Mouse (Mus musculus) stomach, embryonic 14.5 days (tissue): ENCODE data around the gene Dnm3. TPM values are rescaled to one million over a fixed set of nuclear protein-coding genes. Genes with fewer than 3 reads are reported as not detected.

Source experiments
- ATAC-seq: fragments of 200-750 bp; cut with Nextera tagmentation; 2 replicates; pipeline ENCODE4 v1.8.0; 2017; ENCODE audit warnings: low read depth, moderate TSS enrichment; ENCODE audit not compliant: insufficient number of reproducible peaks, insufficient read depth, low FRiP score
- H3K27ac ChIP-seq: fragments of 300-500 bp; sonication (generic); 2 replicates; pipeline ENCODE4 v1.5.1; 2014; ENCODE audit warnings: mild to moderate bottlenecking, low read length, moderate library complexity, mixed read lengths
- H3K27me3 ChIP-seq: fragments of 300-500 bp; sonication (generic); 2 replicates; pipeline ENCODE4 v1.6.1; 2014; ENCODE audit warnings: low read length, control low read depth, mixed read lengths; ENCODE audit not compliant: control insufficient read depth, insufficient read depth
- H3K36me3 ChIP-seq: fragments of 300-500 bp; sonication (generic); 2 replicates; pipeline ENCODE4 v1.6.1; 2014; ENCODE audit warnings: mild to moderate bottlenecking, control low read depth, low read length, moderate library complexity, mixed read lengths; ENCODE audit not compliant: control insufficient read depth, insufficient read depth
- H3K4me1 ChIP-seq: fragments of 300-500 bp; sonication (generic); 2 replicates; pipeline ENCODE4 v1.6.1; 2014; ENCODE audit warnings: low read length, control low read depth, mixed read lengths; ENCODE audit not compliant: control insufficient read depth, insufficient read depth
- H3K4me2 ChIP-seq: fragments of 300-500 bp; sonication (generic); replicated peaks from 2 replicates; pipeline ENCODE4 v1.6.1; 2014; ENCODE audit warnings: low read depth, low read length, control low read depth
- H3K4me3 ChIP-seq: fragments of 300-500 bp; sonication (generic); 2 replicates; pipeline ENCODE4 v1.5.1; 2014; ENCODE audit warnings: low read depth, low read length, control low read depth
- H3K9ac ChIP-seq: fragments of 300-500 bp; sonication (generic); replicated peaks from 2 replicates; pipeline ENCODE4 v1.6.1; 2014; ENCODE audit warnings: low read depth, mild to moderate bottlenecking, control low read depth, low read length, moderate library complexity, mixed read lengths
- H3K9me3 ChIP-seq: fragments of 300-500 bp; sonication (generic); 2 replicates; pipeline ENCODE4 v1.6.1; 2016; ENCODE audit warnings: low read depth, low read length, control low read depth; ENCODE audit not compliant: control insufficient read depth
- WGBS: fragments of 180-500 bp; shearing (Covaris S2); extraction: QIAGEN DNeasy Blood & Tissue Kit; methylation state at CpG from one replicate; pipeline ENCODE4 v1.1.7; 2014; 5-methylcytosine and 5-hydroxymethylcytosine counted together
- polyA plus RNA-seq: library from polyadenylated mRNA; unstranded; fragments of >200 nt; fragmentation: Nextera tagmentation; extraction: Ambion mirVana; gene quantifications from 2 replicates; pipeline ENCODE4 v1.2.1, GENCODE M21; 2014

Dnm3 gene
- polyA plus RNA-seq, 1 experiment from 2014 or later = 8.6 TPM

DNA sequence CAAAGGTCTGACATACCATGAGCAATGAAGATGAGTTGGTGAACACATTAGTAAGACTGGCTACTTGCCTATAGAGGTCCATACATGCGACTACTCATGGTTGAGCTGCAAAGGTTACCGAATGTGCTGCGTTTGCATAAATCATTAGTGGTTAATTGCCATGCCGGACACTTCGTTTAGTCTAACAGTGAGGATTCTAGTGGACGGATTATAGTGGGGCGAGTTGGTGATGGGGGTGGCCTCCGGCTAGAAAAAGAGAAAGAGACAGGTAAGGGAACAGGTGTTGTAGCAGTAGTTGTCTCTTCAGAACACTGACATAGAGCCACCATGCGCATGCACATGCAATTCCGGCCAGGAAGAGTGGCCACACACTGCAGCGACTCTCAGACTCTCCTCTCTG is 486.0 kb downstream of the Dnm3 start:
- H3K36me3 ChIP-seq = no peaks in the 10 kb centered on the region
- WGBS = 87% methylated on average over 11 of the region's 11 CpGs
- H3K27me3 ChIP-seq = no peaks in the 10 kb centered on the region
- no peak overlapping the region for H3K27ac ChIP-seq
- H3K9me3 ChIP-seq = no peaks in the 10 kb centered on the region
- ATAC-seq = no peak
- 0 out of 2 replicates have a peak, but pooled peaks cover 3% of the 10 kb centered on the region for H3K4me1 ChIP-seq
- H3K4me3 ChIP-seq = no peak overlapping the region
- no peak overlapping the region for H3K4me2 ChIP-seq
- H3K9ac ChIP-seq = no peak overlapping the region

DNA sequence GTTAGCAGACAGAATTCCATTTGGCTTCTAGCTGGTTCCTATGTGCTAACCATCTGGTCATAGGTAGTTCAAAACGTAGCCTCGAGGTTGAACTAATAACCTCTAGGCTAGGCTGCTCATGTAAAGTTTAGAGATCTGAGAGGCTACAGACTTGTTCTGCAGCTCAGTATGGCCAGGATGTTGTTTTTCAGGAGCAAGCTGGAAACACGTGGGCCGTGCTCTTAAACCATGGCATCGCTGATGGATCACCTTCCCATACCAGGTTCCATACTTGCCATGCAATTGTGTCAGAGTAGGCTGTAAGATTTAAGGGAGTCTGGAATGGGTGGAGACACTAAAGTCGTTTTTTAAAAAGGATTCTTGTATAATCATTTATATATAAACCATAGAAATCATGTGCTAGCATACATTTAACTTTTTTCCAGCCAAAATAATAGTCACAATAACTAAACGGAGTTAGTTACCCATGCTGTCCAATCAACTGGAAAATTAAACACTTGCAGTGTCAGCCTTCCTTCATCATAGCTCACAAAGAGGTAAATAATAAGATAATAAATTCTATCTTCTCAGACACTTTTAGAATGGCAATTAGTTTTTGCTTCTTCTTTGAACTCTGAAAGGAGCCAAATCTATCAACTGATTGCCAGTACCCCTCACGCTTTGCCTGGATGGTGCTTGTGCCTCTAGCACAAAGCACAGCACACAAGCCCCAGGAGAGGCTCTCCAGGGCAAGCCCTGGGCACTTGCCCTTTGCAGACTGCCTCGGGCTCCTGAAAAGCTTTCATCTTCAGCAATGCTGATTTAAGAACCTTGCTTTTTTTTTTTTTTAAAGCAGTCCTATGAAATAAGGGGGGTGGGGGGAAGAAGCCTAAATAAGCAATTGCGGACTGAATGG is 486.9 kb downstream of the Dnm3 start:
- no peak overlapping the region for H3K9ac ChIP-seq
- H3K4me3 ChIP-seq = no peak overlapping the region
- ATAC-seq = no peak
- H3K9me3 ChIP-seq = no peaks in the 10 kb centered on the region
- 49% methylated on average over 10 of the region's 10 CpGs for WGBS
- H3K4me1 ChIP-seq = 0 out of 2 replicates have a peak, but pooled peaks cover 3% of the 10 kb centered on the region
- no peak overlapping the region for H3K4me2 ChIP-seq
- no peaks in the 10 kb centered on the region for H3K27me3 ChIP-seq
- no peaks in the 10 kb centered on the region for H3K36me3 ChIP-seq
- H3K27ac ChIP-seq = no peak overlapping the region

DNA sequence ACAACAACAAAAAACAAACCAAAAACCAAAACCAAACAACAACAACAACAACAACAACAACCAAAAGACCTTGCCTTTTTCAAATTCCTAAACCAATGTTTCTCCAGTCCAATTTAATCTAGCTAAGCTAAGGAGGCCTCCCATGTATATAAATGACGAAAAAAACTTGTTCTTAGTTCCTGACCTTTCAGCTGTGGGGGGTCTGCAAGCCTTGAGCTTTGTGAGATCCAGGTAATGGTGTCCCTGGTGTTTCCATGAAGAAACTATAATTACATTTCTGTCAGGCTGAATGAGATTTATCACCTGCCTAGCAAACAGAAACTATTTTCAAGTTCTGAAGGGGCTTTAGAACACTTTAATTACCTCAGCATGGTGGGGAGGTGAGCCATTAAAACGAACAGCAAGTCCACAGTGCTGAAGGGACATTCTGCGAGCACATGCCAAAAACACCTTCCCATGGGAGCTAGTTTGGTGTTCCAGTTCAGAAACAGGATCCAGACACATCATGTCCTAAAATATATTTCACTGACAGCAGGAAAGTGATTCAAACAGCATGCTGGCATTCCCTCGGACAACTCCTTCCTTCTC is 493.8 kb downstream of the Dnm3 start:
- WGBS = 29% methylated on average over 4 of the region's 4 CpGs
- no peak for ATAC-seq
- H3K9me3 ChIP-seq = no peaks in the 10 kb centered on the region
- H3K27me3 ChIP-seq = no peaks in the 10 kb centered on the region
- no peaks in the 10 kb centered on the region for H3K36me3 ChIP-seq
- H3K4me3 ChIP-seq = no peak overlapping the region
- H3K9ac ChIP-seq = no peak overlapping the region
- H3K27ac ChIP-seq = no peak overlapping the region
- no peak overlapping the region for H3K4me2 ChIP-seq
- no peaks in the 10 kb centered on the region for H3K4me1 ChIP-seq

DNA sequence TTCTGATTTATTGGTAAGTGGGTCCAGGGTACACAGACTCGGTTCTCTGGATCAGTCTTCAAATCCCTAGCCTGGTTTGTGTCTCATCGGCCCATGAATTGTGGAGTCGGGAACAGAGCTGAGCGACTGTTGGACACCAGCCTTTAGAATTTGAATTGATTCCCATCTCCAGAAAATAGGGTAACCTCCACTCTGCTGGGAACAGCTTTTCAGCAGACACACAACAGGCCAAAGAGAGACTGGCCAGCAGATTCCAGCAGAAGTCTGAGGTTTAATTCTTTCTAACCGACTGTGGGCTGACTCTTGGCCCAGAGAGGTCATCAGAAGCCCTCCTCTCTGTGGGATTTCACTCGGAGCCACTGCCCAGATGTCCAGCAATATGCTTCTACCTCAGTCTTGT is 494.4 kb downstream of the Dnm3 start:
- H3K27ac ChIP-seq = no peak overlapping the region
- H3K9me3 ChIP-seq = no peaks in the 10 kb centered on the region
- H3K4me2 ChIP-seq = no peak overlapping the region
- no peak overlapping the region for H3K4me3 ChIP-seq
- WGBS = 74% methylated on average over 6 of the region's 6 CpGs
- H3K4me1 ChIP-seq = no peaks in the 10 kb centered on the region
- no peak overlapping the region for H3K9ac ChIP-seq
- ATAC-seq = no peak
- H3K27me3 ChIP-seq = no peaks in the 10 kb centered on the region
- H3K36me3 ChIP-seq = no peaks in the 10 kb centered on the region

DNA sequence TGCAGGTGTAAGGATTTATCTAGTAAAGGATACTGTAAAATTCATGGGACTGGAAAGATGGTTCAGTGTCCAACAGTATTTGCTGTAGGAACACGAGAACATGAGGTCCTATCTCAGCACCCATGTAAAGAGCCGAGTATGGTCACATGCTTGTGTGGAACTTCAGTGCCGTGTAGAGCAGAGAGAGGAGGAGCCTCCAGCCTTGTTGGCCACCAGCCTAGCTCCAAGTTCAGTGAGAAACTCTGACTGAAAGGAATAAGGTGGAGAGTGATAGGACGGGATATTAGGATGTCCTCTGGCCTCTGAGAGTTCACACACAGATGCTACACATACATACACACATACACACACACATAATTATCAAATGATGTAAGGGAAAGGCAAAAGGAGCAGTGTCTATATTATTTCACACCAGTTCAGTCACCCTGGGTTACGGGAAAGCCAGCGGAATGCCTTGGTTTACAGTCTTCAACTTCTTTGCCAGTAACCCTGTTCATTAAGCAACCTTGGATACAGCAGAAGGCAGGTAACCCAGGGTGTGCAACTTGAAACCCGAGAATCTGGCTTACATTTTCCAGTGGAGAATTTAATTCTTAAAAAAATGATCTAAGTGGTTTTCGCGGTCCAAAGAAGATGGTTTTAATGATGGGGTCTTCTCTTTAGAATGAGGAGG is 497.1 kb downstream of the Dnm3 start:
- H3K27me3 ChIP-seq = no peaks in the 10 kb centered on the region
- H3K36me3 ChIP-seq = no peaks in the 10 kb centered on the region
- H3K4me1 ChIP-seq = peaks cover 8% of the 10 kb centered on the region; the same call in 1 of the 2 replicates
- H3K9ac ChIP-seq = no peak overlapping the region
- no peak for ATAC-seq
- no peaks in the 10 kb centered on the region for H3K9me3 ChIP-seq
- H3K4me2 ChIP-seq = no peak overlapping the region
- H3K4me3 ChIP-seq = no peak overlapping the region
- no peak overlapping the region for H3K27ac ChIP-seq
- WGBS = 76% methylated on average over 9 of the region's 9 CpGs

DNA sequence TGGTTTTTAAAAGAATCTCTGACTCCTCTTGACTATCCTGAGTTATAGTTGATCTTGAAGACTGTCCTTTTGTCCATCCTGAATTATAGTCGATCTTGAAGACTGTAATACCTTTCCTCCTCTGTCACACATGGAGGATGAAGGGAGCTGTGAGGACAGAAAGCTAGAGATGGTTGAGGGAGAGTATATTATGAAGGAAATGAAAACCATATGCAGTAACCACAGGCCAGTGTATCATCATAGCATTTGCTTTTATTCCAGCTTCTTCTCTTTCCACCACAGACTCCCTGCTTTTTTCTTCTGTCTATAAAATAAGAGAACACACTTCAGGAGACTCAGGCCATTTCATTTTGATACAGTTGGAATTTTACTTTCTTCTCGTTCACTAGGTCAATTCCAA is 497.8 kb downstream of the Dnm3 start:
- 86% methylated on average over 2 of the region's 2 CpGs for WGBS
- no peak overlapping the region for H3K4me3 ChIP-seq
- no peak for ATAC-seq
- no peaks in the 10 kb centered on the region for H3K27me3 ChIP-seq
- H3K36me3 ChIP-seq = no peaks in the 10 kb centered on the region
- H3K9me3 ChIP-seq = no peaks in the 10 kb centered on the region
- H3K27ac ChIP-seq = no peak overlapping the region
- H3K4me2 ChIP-seq = no peak overlapping the region
- peaks cover 8% of the 10 kb centered on the region; the same call in 1 of the 2 replicates for H3K4me1 ChIP-seq
- H3K9ac ChIP-seq = no peak overlapping the region

DNA sequence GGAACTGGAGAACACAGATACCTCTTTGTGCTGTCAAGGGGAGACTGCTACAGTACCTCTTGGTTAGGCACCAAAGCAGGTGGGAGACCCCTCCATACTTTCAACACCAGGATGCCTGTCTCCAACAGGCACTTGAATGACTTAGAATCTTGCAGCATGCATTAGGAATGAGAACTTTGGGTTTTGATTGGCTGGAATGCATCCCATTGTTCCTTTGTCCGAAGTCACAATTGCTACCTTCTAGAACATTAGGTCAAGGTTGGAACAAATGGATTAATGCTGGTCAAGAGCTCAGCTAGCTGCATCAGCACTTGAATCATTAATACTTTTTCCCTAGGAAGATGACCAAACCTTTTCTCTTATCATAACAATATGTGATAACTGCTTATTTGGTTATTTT is 498.3 kb downstream of the Dnm3 start, which contains the start of gene 4930558K02Rik:
4930558K02Rik (minus strand) TSS at position 101 of the 400 bp plus-strand sequence.
- Histone ChIP-seq H3K4me3 (no peak within 1 kb of the TSS), H3K27ac (no peak within 1 kb of the TSS), H3K36me3 (no peaks in the 10 kb centered on the region), H3K4me2 (no peak within 1 kb of the TSS), H3K4me1 (peaks cover 10% of the 10 kb centered on the region; the same call in 1 of the 2 replicates), H3K9ac (no peak within 1 kb of the TSS), H3K27me3 (no peaks in the 10 kb centered on the region), H3K9me3 (no peaks in the 10 kb centered on the region)
- WGBS = 79% methylated on average over 1 of the region's 1 CpGs
- ATAC-seq = no peak

DNA sequence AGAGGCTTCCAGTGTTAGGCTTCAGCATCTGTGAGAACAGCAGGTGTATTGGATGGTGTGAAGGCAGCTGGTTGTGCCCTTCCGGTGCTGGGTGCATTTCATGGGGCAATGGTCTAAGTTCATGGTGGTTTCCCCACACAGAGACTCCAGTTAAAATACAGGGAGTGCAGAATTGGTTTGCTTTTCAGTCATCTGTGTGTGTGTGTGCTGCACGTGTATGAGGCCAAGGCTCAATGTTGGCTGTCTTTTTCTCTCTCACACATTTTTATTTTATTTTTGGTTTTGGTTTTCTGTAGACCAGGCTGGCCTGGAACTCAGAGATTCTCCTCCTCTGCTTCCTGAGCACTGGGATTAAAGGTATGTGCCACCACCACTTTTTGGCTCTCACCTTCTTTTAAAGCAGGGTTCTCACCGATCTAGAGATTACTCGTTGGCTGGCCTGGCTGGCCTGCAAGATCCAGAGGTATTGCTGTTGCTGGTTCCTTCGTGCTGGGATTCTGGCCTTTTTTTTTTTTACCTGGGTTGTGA is 499.6 kb downstream of the Dnm3 start:
- no peaks in the 10 kb centered on the region for H3K27me3 ChIP-seq
- H3K9me3 ChIP-seq = no peaks in the 10 kb centered on the region
- no peak overlapping the region for H3K27ac ChIP-seq
- no peak overlapping the region for H3K9ac ChIP-seq
- no peak for ATAC-seq
- no peaks in the 10 kb centered on the region for H3K36me3 ChIP-seq
- H3K4me3 ChIP-seq = no peak overlapping the region
- 83% methylated on average over 5 of the region's 5 CpGs for WGBS
- no peak overlapping the region for H3K4me2 ChIP-seq
- H3K4me1 ChIP-seq = peaks cover 18% of the 10 kb centered on the region; the same call in 1 of the 2 replicates
